9 mouse cellular contexts compared by ENCODE assay signal in genomic region chr2:24181683-24182331, GRCm38 (mm10). TPM values are rescaled to one million over a fixed set of nuclear protein-coding genes. Genes with fewer than 3 reads are reported as not detected.
DNase-seq lines count a peak whose midpoint lies in the region; ATAC-seq and TF ChIP-seq lines count a peak whose summit lies in the region.
"Not testable (repeated sequence)": the region's sequence is repeated elsewhere in the genome, so short reads cannot be mapped to it uniquely, and the experiment has no call there.
"Had no signal": no experiment of that assay in that cellular context is flagged by ENCODE, and none has a peak within 500 bp of the region (broad histone marks: within the 10 kb centered on the region; RNA-seq: fewer than 3 reads in every experiment).

No protein-coding gene starts in this region.

- not testable (repeated sequence) for H3K4me1 ChIP-seq in cortical plate, adult 2 months (ENCODE audit: control insufficient read depth, insufficient read depth, low read length); hindbrain, embryonic 11.5 days (replicated peaks; ENCODE audit: control insufficient read depth, insufficient read depth, low read length); midbrain, embryonic 13.5 days (replicated peaks)

- H3K27ac ChIP-seq in cortical plate, adult 2 months (ENCODE audit: insufficient read depth, low read length); hindbrain, embryonic 11.5 days (ENCODE audit: low read depth, low read length); midbrain, embryonic 13.5 days: not testable (repeated sequence)

- not testable (repeated sequence) for H3K9ac ChIP-seq in hindbrain, embryonic 11.5 days (ENCODE audit: low read depth, low read length)
- H3K9ac ChIP-seq in midbrain, embryonic 13.5 days (replicated peaks), result peak overlapping the region; percentile 12; the same call in 1 of the 2 replicates

- H3K36me3 ChIP-seq in hindbrain, embryonic 11.5 days (ENCODE audit: control insufficient read depth, insufficient read depth, low read length); midbrain, embryonic 13.5 days: not testable (repeated sequence)

- H3K27me3 ChIP-seq in hindbrain, embryonic 11.5 days (ENCODE audit: control insufficient read depth, insufficient read depth, low read length); midbrain, embryonic 13.5 days: not testable (repeated sequence)

- ATAC-seq in hindbrain, embryonic 11.5 days (ENCODE audit: low FRiP score), result peak; percentile 82
- ATAC-seq in midbrain, embryonic 13.5 days, result peak; percentile 89

- H3K9me3 ChIP-seq in hindbrain, embryonic 11.5 days (ENCODE audit: control insufficient read depth, low read length); midbrain, embryonic 13.5 days: not testable (repeated sequence)

- not testable (repeated sequence) for TF ChIP-seq POLR2A in cortical plate, adult 2 months (IDR thresholded peaks at IDR 0.05; ENCODE audit: extremely low read depth, insufficient read depth, low read length)

- TF ChIP-seq CTCF in cortical plate, adult 2 months (IDR thresholded peaks at IDR 0.05; ENCODE audit: extremely low read depth, insufficient read depth, low read length), result peak; percentile 51

- not testable (repeated sequence) for H3K4me3 ChIP-seq in cortical plate, adult 2 months (ENCODE audit: insufficient read depth, low read length); hindbrain, embryonic 11.5 days (ENCODE audit: low read depth, low read length)
- H3K4me3 ChIP-seq in midbrain, embryonic 13.5 days (replicated peaks), result peak overlapping the region; percentile 22; the same call in 1 of the 2 replicates

- peak; percentile 24 to 64 for DNase-seq in adrenal gland, adult (ENCODE audit: inconsistent age in 2 of 2, low spot score in 1 of 2)
- peak; percentile 5 to 39 for DNase-seq in frontal cortex, postnatal 14 days (ENCODE audit: low spot score in 2 of 2)
- peak; percentile 64 for DNase-seq in hindbrain, embryonic 11.5 days (ENCODE audit: low spot score)
- peak; percentile 35 for DNase-seq in layer of hippocampus, adult 11-12 months (ENCODE audit: low spot score)
- peak; percentile 30 for DNase-seq in liver
- peak; percentile 46 for DNase-seq in right cerebral cortex, postnatal 4 days

- H3K4me2 ChIP-seq in hindbrain, embryonic 11.5 days (replicated peaks; ENCODE audit: low read depth, low read length), result not testable (repeated sequence)
- peak overlapping the region; percentile 38 for H3K4me2 ChIP-seq in midbrain, embryonic 13.5 days (replicated peaks)

- 24% methylated on average over 14 of the region's 14 CpGs for WGBS in hindbrain, embryonic 11.5 days
- WGBS in midbrain, embryonic 13.5 days, result 17% methylated on average over 14 of the region's 14 CpGs

RNA-seq across cellular contexts. Expression of gene Il1f9, which starts 4.5 kb away (rescaled TPM):
- polyA plus RNA-seq in cortical plate, adult 2 months (2012; rRNA removed), result not detected in 2 replicates
- not detected in 2 replicates for polyA plus RNA-seq in hindbrain, embryonic 11.5 days (2014; fragmentation: Nextera tagmentation; extraction: Ambion mirVana)
- not detected in 2 replicates for polyA plus RNA-seq in midbrain, embryonic 13.5 days (2015; fragmentation: Nextera tagmentation; extraction: Ambion mirVana)
- polyA plus RNA-seq: erythroblast, embryonic 14.5 days had no signal

RNA-seq across cellular contexts. Expression of gene Il1f8, which starts 28.8 kb away (rescaled TPM):
- not detected in 2 replicates for polyA plus RNA-seq in cortical plate, adult 2 months (2012; rRNA removed)
- polyA plus RNA-seq in hindbrain, embryonic 11.5 days (2014; fragmentation: Nextera tagmentation; extraction: Ambion mirVana), result not detected in 2 replicates
- not detected in 2 replicates for polyA plus RNA-seq in midbrain, embryonic 13.5 days (2015; fragmentation: Nextera tagmentation; extraction: Ambion mirVana)
- polyA plus RNA-seq: erythroblast, embryonic 14.5 days had no signal

RNA-seq across cellular contexts. Expression of gene Il1f6, which starts 33.4 kb away (rescaled TPM):
- not detected in 2 replicates for polyA plus RNA-seq in cortical plate, adult 2 months (2012; rRNA removed)
- not detected in 2 replicates for polyA plus RNA-seq in hindbrain, embryonic 11.5 days (2014; fragmentation: Nextera tagmentation; extraction: Ambion mirVana)
- polyA plus RNA-seq in midbrain, embryonic 13.5 days (2015; fragmentation: Nextera tagmentation; extraction: Ambion mirVana), result not detected in 2 replicates
- polyA plus RNA-seq: erythroblast, embryonic 14.5 days had no signal
